Mouse (Mus musculus): ENCODE measurements around the gene Tmcc3. TPM values are rescaled to one million over a fixed set of nuclear protein-coding genes. Genes with fewer than 3 reads are reported as not detected.

Gene Tmcc3
- 10 to 100 TPM; 52.9 to 56.6 TPM for total RNA-seq (2021)
- long read RNA-seq, full-length matches to known transcripts = 35 of 69 reads
- long read RNA-seq, partial matches to known transcripts = 17 of 69 reads
- long read RNA-seq, other reads (novel, unspliced or antisense) = 17 of 69 reads

DNA sequence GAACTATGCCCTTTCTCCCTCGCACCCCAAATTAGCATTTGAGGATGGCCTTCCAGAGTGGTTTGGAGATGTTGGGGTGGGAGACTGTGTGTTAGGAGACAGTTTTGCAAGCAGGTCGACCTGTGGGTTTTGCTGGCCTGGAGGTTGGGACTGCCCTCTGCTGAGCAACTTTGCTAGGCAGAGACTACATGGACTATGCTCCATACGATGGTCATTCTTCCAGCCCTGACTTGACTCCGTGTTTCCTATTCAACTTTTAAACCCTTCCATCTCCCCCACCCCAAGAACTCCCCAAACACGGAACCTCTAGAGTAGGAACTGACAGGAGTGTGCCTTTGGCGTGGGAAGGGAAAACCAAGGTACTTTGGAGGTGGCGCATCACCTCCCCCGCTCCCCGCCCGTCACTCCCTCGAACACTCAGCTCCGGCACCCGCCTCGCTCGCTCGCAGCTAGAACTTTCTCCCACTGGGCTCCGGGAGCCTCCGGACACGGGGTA is at the start of gene Tmcc3:
TSS of gene Tmcc3 (plus strand) at position 439 of the 496 bp plus-strand sequence.
- DNase-seq (ENCODE audit: low spot score in 2 of 2) = no peak

DNA sequence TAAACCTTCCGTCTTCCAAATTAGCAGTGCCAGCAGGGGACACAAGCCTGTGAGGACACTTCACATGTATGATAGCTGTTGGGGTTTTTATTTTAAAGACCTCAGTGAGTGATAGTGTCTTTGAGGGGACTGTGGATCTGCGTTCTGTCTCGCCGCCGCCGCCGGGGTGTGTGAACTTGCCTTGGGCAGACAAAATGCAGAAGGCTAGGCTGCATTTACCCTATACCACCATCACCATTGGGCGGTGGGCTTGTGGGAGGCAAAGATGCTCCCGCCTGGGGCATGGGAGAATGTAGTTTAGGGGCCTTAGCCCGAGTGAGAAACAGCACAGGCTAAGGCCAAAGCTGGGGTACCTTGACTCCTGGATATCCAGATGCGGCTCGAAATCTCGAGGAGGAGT is 49.1 kb upstream of the Tmcc3 start:
- no peak for DNase-seq (ENCODE audit: low spot score in 2 of 2)

DNA sequence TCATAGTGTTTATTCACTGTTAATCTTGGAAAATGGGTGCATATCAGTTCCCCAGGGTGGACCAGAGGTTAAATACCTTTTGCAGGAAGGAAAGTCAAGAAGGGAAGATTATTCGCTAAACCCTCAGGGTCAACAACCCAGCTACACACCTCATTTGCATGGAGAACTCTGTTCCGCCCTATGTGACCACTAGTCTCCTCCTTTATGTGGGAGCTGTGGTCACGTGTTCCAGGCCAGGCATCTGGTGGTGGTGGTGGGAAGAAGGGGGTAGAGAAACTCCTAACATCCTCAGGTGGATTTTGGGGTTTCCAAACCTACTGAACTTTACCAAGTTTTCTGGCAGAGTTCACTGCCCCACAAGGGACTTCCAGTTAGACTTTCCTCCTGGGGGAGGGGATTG is 48.5 kb upstream of the Tmcc3 start:
- DNase-seq (ENCODE audit: low spot score in 2 of 2) = no peak

DNA sequence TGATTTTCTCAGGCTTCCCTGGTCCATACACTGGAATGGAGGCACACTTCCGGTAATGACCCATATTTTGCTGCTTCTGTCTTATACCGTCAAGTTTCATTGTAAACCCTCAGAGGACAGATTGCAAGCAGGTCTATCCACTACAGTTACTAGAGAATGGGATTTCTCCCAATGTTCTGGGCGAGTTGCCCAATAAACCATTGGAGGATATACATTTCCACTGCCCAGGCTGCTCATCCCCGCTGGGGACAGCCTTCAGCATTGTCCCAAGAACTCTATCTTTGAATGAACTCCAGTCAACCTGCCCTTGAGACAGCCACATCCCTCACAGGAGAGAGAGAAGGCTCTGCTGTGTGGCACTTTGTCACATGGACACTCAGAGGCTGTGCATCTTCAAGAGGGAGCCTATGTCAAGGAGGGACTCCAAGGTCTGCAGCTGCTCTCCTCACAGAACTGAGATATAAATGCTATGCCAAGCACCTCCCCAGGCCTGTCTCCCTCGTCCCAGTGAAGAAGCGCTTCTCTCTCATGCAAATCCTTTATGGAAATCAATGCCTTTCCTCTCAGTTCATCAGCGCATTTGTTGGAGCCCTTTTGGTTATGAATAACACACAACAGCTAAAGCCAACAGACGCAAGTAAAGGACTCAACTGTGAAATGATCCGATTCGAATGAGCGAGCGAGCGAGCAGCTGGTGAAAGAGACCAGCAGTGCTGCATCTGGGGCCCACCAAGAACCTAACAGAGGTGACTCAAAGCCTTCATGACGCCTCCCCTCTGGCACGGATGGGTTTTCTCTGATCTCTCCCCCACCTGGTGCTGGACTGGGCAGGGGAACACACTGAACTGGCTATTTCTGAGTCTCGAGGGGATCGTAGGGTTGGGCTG is 45.9 kb upstream of the Tmcc3 start:
- no peak for DNase-seq (ENCODE audit: low spot score in 2 of 2)

DNA sequence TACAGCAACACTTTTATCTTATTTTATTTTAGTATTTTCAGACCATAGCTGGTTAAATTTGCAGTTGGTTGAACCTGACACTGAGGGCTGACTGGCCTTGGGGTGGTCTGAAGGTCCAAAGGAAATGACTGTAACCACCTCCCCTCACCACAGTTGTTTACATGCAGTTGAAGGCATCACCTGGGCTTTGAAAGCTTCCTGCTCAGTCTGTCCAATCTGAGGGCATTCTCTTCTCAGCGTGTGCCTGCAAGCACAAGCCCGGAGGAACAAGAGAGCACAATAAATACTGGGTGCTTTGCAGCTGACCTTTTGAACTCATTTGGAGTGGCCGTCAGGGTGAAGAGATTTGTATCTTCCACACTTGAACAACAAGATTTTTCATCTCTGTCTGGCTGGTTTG is 36.4 kb upstream of the Tmcc3 start:
- no peak for DNase-seq (ENCODE audit: low spot score in 2 of 2)

DNA sequence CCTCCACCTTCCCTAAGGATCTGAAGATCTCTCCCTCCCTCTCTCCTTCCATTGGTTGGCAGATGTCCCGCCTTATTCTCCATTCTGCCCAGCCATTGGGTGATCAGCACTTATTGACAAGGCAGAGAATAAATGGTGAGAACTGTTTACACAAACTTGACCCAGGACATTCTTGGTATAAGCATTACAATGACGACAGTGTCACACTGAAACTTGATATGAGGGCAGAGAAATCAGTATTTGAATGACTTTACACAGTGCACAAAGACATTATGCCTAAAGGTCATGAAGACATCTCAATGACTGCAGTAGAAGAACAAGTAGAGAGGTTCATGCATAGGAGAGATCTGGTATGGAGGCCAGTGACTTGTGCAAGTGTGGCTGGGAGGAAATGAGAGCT is 35.2 kb upstream of the Tmcc3 start:
- no peak for DNase-seq (ENCODE audit: low spot score in 2 of 2)

DNA sequence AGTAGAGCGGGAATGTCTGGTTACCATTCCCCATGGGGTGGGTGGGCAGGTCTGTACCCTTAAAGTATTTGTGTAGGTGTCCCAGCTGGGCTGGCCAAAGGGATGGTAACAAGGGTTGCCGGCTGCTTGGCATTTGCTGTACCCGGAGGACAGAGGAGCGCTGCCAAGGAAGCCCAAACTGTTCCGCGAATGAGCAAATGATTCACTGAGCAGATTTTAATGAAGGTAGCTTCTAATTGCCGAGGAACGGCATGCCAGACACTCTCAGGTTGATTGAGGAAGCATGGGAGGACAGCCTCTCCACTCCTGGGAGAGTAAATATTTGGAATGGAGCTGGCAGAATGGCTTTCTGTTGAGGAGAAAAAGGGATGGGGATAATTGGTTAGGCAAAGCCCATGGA is 29.6 kb upstream of the Tmcc3 start:
- DNase-seq (ENCODE audit: low spot score in 2 of 2) = no peak

DNA sequence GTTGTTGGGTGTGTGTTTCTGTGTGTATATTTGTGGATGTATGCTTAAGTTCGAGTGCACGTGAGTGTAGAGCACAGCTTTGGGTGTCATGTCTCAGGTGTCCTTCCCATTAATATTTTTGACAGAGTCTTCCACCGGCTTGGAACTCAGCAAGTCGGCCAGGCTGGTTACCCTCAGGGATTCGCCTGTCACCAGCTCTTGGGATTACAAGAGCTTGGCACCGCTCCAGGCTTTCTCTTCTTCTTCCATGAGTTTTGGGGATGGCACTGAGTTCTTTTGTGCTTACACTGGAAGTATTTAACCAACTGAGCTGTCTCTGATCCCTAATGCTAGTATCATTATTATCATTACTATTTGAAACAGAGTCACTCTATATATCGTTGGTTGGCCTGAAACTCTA is 29.0 kb upstream of the Tmcc3 start:
- no peak for DNase-seq (ENCODE audit: low spot score in 2 of 2)

DNA sequence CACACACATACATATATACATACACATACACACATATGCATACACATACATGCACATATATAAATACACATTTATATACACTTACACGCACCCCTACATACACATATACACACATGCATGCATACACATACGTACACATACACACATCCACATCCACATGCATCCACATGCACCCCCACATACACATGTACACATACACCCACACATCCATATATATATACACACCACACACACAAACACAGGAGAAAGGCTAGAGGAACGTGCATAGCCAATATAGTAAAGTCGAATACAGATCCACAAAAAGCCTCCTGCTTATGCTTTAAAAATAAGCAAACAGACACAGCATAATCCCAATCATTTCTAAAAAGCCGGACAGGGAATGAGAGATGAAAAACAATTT is 17.3 kb upstream of the Tmcc3 start:
- DNase-seq (ENCODE audit: low spot score in 2 of 2) = no peak

DNA sequence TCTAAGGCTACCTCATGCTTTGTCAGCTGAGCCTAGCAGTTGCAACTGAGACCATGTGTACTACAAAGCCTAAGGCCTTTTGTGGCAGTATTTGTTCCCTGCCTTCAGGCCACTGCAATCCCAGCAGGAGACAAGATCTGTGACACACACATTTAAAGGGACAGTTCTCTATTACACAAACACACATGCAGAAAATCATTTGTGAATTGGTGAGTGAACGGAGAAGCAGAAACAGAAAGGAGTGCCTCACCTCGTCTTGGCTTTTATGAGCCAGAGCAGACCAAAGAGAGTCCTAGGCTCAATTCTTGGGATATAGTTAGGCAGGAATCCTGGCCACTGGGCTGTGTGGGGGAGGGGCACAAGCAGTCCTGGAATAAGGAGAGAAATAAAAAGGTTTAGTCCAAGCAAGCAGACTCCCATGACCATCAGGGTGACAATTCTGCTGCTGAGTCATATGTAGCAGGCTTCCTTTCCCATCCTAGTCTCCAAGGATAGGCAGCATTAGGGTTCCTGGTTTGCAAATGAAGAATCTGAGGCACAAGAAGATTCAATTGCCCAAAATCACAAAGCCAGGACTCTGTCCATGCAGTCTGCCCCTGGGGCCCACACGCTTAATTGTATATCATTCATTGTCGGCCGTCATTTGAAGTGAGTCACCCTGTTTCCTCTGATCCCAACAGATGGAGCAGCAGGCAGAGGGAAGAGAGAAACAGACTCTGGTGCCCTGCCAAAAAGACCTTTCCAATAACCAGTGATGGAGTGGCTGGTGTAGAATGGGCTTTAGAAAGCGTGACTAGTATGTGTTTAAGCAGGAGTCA is 16.6 kb upstream of the Tmcc3 start:
- peak in 1 of 2 experiments; percentile 9 for DNase-seq (ENCODE audit: low spot score in 2 of 2)

DNA sequence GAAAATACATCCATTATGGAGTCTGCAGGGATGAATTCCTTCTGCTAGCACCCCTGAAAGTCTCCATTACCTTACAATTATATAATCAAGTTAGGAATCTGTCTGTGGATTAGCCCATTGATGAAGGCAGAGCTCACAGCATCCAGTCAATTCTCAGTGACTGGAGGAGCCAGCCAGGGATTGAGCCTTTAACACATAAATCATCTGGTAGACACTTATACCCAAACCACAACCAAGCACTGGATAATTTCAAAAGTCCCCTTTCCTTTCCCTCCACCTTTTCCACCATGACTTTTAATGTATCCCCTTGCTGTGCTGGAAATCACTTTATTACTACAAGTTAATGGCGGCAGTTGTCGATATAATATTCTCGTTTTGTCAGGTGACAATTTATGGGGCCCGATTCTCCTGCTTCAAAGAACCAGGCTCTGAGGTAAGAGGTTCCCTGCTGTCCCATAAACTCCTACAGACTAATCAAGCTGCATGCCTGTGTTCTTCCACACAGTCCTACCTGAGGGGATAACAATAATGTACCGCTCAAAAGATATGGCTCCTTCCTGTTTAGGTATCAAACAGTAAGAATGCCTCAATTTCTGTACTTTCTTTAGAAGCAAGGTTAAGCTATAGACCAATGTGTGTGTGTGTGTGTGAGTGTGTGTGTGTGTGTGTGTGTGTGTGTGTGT is 15.7 kb upstream of the Tmcc3 start:
- no peak for DNase-seq (ENCODE audit: low spot score in 2 of 2)

DNA sequence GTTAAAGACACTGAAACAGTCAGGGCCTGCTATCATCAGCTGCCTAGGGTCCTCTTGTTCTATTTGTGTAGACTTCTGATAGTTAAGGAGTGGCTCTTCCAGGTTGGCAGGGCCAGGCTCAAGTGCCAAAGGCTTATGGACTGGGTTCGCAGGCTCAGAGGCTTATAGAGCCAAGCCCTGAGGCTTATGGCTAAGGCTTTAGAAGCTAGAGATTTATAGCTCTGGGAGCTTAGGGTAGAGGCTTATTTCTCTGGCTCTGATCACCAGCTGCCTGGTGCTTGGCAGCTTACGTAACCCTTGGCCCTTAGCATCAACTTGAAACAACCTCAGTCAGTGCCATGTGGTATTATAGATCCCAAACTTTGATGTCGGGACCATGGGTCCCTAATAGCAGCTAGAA is 13.3 kb upstream of the Tmcc3 start, which contains the start of gene Gm4792:
TSS of gene Gm4792 (minus strand) at position 233 of the 400 bp plus-strand sequence.
- no peak for DNase-seq (ENCODE audit: low spot score in 2 of 2)

DNA sequence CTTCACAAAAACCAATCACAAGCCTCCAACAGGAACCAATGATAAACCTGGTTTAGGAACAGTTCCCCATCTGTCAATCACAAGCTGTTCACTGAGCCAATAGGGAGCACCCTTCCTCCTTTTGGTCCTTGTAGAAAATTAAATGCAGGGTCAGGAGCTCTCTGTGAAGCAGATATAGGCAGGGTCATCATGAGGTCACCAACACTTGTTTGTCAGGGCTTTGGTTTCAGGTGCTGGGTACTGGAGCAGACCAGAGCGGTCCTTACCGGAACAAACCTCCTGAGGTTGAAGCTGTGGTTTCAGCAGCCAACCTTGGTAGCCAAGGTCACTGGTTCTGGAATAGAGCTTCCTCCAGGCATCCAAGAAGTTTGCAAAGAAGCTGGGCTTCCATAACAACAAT is 12.4 kb upstream of the Tmcc3 start:
- DNase-seq (ENCODE audit: low spot score in 2 of 2) = no peak

DNA sequence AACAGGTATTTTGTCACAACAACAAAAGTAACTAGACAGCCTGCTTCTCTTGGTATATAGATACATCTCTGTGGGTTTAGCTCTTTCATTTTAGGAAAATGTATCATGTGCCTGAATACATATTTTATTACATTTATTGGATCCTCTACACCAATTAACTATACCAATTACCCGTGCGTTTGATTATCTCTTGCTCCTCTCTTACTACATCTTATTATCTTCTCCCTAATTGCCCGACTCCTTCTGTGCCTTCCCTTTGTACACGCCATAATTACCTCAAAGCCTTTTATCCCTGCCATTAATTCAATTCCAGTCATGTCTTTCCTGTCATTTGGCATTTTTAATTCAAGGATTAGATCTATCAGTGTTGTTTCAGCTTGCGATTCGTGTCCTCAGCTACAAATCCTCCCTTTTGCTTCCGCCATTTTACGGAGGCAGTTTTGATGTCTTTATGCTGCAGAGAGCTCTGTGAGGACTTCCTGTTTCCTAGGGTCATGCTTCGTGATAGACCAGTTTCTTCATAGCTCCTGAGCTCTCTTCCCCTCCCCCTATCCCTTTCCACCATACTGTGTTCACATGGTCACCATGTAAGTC is 7.6 kb upstream of the Tmcc3 start:
- no peak for DNase-seq (ENCODE audit: low spot score in 2 of 2)

DNA sequence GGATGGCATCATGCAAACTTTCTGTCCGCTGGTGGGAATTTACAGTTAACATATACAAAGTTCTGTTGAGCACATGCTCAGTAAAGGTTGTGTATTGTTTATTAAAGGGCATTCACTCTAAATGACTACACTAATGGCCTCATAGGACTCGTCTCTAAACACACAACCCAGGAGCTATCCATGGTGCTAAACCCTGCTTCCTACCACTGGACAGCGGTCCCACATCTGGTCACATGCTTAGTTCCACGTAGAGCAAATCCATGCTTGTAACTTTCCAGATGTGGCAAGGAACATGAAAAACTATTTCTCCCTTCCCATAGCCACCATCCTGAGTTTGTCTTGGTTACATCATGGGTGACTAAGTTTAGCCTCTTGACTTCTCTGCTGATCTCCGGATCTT is 6.2 kb upstream of the Tmcc3 start:
- DNase-seq (ENCODE audit: low spot score in 2 of 2) = no peak

DNA sequence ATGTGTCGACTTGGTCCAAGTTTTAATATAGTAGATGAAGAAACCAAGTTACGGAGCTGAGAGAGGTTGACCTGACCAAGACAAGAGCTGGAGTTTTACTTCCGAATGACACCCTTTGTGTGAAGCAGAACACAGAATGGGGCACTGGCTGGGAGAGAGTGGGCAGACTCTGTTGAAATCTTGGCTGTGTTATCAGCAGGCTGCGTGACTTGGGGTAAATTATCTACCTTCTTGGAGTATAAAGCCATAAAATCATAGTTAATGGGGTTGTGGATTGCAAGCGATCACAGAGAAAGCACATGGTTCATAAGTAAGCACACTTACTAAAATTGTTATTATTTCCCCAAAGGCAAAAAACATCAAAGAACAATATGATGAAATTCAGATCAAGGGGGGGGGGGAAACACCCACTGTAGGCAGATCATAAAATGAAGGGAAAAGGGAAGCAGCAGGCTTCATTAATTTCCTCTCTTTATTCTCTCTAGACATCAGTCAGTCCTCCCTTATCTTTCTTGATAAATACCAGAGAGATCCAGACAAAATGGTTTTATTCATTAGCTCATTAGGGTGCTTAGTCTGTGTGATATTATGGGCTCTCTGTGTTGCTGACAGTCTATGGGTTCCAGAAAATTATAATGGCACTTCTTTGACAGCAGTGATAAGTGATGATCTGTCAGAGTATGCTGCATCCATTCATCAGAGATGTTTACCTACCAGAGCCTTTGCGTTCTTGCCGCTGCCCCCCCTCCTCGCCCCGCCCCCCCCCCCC is 1.1 kb upstream of the Tmcc3 start:
- no peak for DNase-seq (ENCODE audit: low spot score in 2 of 2)

DNA sequence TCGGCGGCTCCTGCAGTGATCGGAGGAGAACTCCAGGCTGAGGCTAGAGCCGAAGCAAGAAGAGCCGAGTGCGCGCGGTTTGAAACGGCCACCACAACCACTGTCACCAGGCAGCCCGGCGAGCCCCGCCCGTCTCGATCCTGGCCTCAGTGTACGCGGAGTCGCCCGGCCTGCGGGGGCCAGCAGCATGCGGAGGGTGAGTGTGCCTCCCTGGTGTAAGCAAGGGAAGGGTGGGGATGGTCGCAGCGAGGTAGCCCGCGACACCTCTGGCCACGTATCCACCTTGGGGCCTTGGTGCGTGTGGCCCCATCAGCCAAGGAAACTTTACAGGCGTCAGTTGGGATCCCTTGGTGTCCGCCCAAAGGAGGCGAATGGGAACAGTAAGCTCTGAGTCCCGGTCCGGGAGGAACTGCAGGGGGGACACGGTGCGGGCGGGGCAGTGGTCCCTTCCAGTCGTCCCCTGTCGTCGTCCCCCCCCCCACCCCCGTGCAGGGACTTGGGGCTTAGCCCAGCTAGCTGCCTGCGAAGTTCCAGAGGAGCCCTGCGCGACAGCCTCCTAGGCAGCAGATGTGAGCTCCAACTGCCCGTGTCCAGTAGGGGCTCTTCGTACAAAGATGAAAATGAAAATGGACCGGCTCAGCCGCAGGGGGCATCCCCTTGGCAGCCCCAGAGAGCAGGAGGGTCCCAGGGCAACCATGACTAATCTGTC is 412 bp downstream of the Tmcc3 start:
- DNase-seq (ENCODE audit: low spot score in 2 of 2) = no peak

DNA sequence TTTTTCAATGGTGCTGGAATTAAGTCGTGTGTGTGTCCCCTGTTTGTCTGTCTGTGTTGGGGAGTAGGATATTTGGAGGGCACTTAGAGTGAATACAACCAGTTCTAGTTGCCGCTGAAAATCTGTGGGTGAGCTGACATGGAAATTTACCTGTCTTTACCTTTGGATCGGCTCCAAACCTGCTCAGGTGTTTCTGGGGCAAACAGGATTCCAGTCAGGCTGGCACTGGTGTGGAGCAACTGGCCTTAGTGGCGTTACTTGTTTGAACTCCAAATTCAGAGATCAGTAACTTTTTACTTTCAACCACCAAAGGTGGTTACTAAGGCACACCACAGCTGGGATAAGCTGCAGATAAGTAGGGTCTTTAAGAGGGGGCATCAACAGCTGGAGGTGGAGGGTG is 1.4 kb downstream of the Tmcc3 start:
- no peak for DNase-seq (ENCODE audit: low spot score in 2 of 2)

DNA sequence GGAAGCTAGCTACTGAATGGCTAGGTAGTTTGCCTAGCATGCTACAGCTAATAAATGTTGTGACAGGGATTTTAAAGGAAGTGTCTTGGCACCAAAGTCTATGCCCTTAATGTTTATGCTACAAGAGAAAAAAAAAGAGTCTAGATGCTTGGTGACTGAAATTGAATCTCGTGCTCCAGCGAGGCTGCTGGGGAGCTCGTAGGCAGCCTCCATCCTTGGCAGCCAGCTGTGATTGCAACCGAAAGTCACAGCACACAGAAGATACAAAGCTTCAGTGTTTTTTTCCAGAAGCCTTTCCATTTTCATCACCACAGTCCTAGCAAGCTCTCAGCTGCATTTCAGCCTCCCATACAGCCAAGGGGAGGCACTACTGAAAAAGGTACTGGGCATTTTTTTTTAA is 6.8 kb downstream of the Tmcc3 start:
- no peak for DNase-seq (ENCODE audit: low spot score in 2 of 2)

DNA sequence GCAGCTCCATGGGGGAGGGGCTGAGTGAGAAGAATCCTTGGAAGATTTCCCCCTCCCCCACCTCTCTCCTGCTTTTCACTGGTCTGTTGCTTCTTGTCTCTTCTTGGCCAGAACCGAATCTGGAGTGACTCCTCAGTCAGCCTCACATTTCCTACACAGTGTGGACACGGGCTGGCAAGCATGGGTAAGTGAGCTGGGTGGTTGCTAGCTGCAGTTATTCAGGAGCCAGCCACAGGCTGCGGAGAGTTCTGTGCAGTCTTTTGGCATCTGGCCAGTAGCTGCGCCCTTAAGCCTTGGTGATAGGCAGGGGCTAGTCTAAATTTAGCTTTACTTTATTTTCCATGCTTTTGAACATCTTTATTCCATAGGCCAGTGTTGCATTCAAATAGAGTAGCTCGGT is 18.2 kb downstream of the Tmcc3 start:
- no peak for DNase-seq (ENCODE audit: low spot score in 2 of 2)
